Mouse (Mus musculus): ENCODE data around the gene Madd. TPM values are rescaled to one million over a fixed set of nuclear protein-coding genes. Genes with fewer than 3 reads are reported as not detected.

The Madd gene
- polyA plus RNA-seq (2012; rRNA removed): 7.3 and 7.9 TPM in 2 replicates

DNA sequence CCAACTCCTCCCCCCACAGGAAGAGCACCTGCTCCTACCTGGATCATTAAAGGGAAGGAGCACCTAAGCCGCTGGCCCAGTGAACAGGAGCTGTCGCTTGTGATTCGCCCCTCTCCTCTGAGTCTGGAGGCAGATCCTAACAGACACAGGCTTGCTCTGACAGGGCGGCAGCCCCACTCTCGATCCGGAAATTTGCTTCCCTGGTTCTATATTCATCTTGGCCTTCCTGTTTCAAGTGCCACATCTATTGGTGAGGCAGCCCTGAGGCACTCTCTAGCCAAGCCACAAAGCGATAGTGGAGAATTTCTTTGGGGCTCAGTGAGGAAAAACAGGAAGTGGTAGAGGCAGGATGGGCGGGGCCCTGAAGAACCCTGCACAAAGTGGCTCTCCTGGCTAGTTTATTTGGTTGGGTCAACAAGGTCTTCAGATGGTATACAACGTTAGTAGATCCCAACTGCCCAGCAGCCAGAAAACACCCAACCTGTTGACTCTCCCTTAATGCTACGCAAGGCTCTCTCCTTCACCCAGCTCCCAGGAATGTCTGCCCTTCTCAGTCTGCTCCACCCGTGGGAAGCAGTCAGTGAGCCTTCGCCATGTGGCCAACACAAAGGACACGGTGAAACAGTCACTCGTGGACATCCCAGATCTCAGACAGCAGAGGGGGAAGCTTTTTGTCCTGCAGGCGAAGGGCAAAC lies at the start of gene Madd:
Gene Madd, minus strand, starts transcription at position 127 of the 695 bp plus-strand sequence.

DNA sequence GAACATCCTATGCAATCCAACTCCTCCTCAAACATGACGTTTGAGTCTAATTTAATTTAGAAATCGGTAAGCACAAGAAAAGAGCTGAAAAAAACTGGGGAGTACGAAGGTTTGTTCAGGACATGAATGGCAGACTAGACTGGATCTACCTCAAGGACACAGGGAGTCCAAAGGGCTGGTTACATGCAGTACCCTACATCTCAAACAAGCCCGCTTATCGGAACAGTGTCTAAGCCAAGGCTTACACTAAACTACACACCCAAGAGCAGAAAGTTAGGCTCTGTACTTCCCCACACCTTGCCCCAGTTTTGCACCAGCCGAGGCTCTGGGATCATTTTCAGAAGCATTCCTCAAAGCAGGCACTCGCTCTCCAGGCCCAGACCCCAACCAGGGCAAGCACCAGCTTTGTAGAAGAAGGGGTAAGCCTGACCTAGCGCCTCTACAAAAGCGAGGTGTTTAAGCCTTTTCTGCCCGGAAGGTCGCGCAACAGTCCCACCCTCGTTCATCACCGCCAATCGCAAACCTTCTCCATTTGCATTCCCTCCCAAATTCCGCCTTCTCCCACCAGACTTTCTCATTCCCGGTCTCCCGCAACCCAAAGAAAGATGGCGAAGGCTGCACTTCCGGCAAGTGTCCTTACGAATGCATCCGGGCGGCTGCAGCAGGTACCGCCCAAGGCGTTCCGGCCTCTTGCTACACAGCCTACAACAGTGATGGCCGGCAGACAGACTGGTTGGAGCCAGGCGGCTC lies 18.8 kb upstream of the Madd start, which contains the start of the genes Nr1h3 and Acp2:
Gene Nr1h3, minus strand, starts transcription at position 613 of the 750 bp plus-strand sequence.
Gene Acp2, plus strand, starts transcription at position 664 of the 750 bp plus-strand sequence.

GRCm38 (mm10) chr2:91117585-91118275 lies 65.9 kb downstream of the Madd start, which contains the start of gene Mybpc3:
Gene Mybpc3 (plus strand): TSS chr2:91118144.

Other genes starting within 250 kb of the Madd start
- 37.1 and 43.9 TPM in 2 replicates for gene Celf1, start 243.5 kb downstream of the Madd start, polyA plus RNA-seq (2012; rRNA removed)
- gene Rapsn, start 148.2 kb downstream of the Madd start, polyA plus RNA-seq (2012; rRNA removed): 0.50 and 0.96 TPM in 2 replicates
- 134 and 150 TPM in 2 replicates for gene Psmc3, start 129.8 kb downstream of the Madd start, polyA plus RNA-seq (2012; rRNA removed)
- gene Slc39a13, start 113.4 kb downstream of the Madd start, polyA plus RNA-seq (2012; rRNA removed): 10.0 and 11.2 TPM in 2 replicates
- 16.8 and 21.6 TPM in 2 replicates for gene Spi1, start 101.4 kb downstream of the Madd start, polyA plus RNA-seq (2012; rRNA removed)
- gene Mybpc3, start 65.7 kb downstream of the Madd start, polyA plus RNA-seq (2012; rRNA removed): 0.05 and 0.06 TPM in 2 replicates
- 13.3 and 15.6 TPM in 2 replicates for gene Nr1h3, start 19.0 kb upstream of the Madd start, polyA plus RNA-seq (2012; rRNA removed)
- 5.7 and 6.7 TPM in 2 replicates for gene Acp2, start 19.0 kb upstream of the Madd start, polyA plus RNA-seq (2012; rRNA removed)
- 8.6 and 9.7 TPM in 2 replicates for gene Ddb2, start 53.1 kb upstream of the Madd start, polyA plus RNA-seq (2012; rRNA removed)
- gene Pacsin3, start 72.1 kb upstream of the Madd start, polyA plus RNA-seq (2012; rRNA removed): 10.5 and 11.1 TPM in 2 replicates
- gene Arfgap2, start 81.1 kb upstream of the Madd start, polyA plus RNA-seq (2012; rRNA removed): 18.6 and 29.1 TPM in 2 replicates